Mouse (Mus musculus): Measurements from ENCODE around the gene Cdc42ep1.

Gene Cdc42ep1

DNA sequence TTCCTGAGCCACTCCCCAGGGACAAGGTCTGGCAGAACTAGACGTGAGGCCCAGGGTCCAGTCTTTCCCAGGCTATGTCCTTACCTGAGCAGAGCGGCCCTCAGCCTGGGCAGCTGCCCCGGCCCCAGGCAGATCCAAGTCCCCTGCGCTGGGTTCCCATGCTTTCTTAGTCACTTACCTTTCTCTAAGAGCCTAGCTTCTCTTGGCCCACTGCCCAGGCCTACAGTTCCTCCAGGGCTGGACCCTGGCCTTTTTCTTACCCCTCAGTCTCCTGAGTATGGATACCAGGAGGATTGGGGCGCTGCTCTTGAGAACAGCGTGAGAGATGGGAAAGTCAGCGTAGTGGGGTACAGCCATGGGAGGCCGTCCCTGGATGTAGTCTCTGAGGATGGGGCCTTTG is 38.0 kb downstream of the Cdc42ep1 start:
- DNase-seq = no peak

DNA sequence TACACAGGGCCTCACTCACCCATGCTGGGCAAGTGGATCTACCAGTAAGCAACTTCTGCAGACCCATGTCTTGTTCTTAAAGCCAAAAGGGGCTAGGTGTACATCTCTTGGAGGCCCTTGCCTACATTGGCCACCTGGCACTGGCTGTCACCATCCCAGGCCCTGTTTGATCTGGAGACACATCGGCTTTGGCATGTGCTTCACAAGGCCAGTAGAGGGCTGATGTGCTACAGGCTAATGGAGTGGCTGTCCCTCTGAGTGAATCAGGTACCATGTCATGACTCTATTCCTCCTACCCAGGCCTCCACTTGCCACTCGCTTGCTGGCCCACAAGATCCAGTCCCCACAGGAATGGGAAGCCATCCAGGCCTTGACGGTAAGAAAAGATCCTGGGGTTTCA is 39.4 kb downstream of the Cdc42ep1 start:
- DNase-seq = no peak

DNA sequence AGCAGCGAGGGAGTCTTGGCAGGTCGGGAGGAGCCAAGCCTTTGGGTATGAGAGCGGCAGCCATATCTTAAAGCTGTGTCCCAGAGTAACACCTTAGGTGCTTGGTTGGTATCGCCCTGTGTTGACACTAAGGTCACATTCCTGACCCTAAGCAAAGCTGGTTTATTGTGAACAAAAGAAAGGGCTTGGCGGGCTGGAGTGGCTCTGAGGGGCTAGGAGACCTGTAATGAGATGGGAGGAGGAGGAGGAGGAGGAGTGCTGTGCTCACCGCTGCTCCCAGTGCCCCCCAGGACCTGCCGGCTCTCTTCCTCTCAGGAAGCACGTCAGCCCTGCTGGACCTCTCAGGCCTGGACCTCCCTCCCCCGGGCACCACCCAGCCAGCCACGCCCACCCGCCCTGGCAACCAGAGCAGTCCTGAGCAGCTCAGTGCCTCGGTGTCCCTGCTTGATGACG is 47.0 kb downstream of the Cdc42ep1 start:
- DNase-seq = no peak

DNA sequence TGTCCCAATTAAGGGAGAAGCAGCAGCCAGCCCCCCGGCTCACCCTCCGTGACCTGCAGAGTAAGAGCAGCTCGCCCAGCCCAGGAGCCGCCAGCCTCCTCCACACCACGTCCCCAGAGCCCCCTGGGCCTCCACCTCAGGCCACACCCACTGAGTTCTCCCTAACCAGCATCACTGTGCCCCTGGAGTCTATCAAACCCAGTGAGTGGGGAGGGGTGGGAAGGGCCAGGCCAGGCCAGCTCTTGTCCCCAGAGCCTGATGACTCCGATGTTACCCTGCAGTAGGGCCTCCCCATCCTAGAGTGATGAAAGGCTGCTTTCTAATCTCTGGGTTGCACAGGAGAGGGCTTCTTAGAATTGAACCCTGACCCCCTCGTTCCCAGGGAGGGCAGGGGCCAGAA is 50.0 kb downstream of the Cdc42ep1 start:
- no peak for DNase-seq

DNA sequence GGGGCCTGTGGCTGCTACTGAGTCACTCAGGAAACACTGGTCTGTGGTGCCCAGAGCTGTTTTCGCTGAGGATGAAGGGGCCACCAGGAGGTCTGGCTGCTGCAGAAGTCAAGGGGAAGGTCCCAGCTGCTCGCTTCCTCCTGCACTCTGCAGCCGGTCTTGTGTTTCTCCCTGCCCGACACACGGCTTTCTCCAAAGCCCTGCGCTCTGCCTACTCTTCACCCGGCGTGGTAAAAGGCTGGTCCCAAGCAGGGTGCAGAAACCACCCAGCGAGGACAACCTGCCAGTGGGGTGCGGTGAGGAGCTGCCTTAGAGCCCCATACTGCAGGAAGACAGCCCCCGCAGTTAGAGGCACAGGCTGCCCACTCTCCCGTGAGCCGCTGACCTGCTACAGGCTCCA is 52.3 kb downstream of the Cdc42ep1 start:
- DNase-seq = no peak

DNA sequence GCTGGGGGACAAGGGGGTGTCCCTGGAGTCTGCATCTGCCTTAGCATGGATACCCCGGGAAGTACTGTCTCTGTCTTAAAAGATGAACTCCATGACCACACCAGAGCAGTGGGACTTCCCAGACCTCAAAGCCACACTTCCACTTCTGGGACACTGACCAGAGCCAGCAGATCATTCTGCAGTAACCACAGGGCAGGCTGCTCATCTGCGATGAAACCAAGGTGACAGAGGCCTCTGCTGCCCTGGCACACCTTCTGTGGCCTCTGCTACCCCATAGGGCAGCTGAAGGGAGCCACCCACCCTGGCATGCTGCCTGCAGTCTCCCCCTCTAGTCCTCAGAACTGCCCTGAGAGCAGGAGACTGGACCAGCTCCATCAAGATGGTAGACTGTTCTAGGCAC is 53.3 kb downstream of the Cdc42ep1 start:
- DNase-seq = no peak

DNA sequence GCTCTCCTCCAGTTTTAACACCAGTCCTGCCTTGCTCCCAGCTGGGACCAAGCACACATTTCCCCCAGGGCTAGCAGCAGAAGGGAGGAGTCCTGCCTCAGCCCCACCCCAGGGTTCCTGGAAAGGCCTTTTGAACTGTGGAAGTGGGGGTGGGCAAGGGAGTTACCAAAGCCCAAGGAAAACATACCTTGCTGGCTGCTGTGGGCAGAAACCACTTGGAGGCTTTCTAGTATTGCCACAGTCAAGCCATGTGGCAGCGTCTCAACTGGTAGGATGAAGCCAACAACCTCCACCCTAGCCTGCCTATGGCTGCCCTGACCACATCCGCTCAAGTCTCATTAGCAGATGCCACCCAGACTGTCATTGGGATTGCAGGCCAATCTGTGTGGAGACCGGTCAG is 53.7 kb downstream of the Cdc42ep1 start:
- no peak for DNase-seq

DNA sequence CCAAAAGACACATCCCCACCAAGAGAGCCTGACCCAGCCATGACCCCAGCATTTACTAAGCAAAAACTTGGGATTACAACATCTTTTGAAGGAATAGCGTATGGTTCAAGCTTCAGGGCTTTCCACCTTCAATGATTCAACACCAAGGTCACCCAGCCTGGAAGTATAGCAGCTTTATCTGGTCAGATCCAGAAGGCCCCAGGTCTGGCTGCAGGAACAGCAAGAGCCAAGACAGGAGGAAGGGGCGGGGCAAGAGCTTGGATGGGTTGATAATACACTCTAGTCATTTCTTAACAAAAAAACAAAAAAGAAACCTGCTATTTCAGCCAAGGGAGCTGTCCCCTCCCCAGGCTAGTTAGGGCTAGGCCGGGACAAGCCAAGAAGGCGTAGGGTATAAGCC is 55.1 kb downstream of the Cdc42ep1 start:
- no peak for DNase-seq

DNA sequence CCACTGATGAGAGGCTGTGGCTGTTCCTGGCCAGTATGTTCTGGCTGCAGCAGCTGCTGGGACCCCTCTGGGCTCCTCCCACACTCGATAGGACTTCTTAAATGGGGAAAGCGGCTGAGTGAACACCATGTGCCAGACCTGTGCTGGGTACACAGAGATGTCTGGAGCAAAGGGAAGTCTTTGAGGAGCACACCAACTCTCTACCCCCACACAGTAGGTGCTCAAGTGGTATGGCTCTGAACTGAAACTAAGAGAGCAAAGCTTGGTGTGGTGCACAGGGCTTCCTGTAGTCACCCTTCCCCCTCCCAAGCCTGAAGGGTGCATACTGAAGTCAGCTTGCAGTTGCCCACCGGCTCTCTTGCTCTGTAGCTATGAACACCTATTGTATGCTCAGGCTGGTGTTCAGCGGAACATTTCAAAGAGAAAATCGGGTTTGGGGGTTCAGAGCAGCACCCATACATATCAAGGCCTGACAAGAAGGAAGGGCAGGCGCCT is 56.1 kb downstream of the Cdc42ep1 start:
- no peak for DNase-seq

DNA sequence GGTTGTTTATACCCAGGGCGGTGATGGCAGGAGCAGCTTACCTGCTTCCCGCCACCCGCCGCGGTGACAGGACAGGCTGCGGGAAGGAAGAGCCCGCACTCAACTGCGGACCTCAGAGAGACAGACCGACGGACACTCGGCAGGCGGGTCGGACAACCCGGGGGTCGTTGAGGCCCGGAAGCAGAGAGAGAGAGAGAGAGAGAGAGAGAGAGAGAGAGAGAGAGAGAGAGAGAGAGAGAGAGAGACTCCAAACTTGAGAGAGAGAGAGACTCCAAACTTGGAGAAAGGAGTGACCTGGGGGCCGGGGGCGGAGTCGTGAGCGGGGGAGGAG is 57.0 kb downstream of the Cdc42ep1 start, which contains the start of gene Gm49510:
Gene Gm49510, plus strand, starts transcription at position 259 of the 331 bp plus-strand sequence.
- no peak for DNase-seq

DNA sequence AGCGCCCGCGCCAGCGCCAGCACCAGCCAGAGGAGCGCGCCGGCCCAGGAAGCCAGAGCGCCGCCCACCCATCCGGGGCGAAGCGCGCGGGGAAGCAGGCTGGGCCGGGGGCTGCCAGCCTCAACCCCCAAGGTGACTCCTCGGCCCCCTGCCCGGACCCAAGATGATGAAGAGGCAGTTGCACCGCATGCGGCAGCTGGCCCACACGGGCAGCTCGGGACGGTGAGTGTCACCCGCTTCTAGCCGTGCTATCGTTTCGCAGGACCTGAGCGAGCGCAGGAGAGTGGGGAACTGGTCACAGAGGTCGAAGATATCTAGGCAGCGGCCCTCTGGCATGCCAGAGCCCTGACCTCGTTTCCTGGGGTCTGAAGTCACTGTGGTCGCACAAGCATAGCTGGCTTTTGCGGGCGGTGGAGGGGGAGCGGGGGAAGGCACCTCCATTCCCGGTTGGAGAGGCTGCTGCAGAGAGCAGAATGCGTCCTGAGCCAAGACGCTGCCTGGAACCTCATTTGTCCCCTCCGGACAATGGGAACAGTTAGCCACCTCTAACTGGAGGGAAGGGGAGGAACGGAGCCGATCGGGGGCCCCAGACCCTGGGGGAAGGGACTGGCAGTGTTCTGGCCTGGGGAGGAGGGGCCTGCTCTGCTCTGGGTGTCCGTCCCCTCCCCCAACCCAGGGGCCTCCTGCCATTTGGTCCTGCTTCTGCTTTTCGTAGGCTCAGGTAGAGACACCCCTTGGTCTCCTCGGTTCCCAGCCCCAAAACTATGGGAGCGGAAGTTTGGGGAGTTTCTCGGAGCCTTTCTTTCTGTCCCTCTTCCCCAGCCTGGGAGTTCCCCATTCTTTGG is 57.5 kb downstream of the Cdc42ep1 start, which contains the start of gene Sh3bp1:
Gene Sh3bp1, plus strand, starts transcription at position 29 of the 845 bp plus-strand sequence.
- peak; percentile 68 for DNase-seq
